Mouse (Mus musculus): Measurements from ENCODE around the gene Ly6g6f. TPM values are rescaled to one million over a fixed set of nuclear protein-coding genes. Genes with fewer than 3 reads are reported as not detected.

Ly6g6f gene
- polyA plus RNA-seq, 1 experiment from 2014 or later, result not detected

DNA sequence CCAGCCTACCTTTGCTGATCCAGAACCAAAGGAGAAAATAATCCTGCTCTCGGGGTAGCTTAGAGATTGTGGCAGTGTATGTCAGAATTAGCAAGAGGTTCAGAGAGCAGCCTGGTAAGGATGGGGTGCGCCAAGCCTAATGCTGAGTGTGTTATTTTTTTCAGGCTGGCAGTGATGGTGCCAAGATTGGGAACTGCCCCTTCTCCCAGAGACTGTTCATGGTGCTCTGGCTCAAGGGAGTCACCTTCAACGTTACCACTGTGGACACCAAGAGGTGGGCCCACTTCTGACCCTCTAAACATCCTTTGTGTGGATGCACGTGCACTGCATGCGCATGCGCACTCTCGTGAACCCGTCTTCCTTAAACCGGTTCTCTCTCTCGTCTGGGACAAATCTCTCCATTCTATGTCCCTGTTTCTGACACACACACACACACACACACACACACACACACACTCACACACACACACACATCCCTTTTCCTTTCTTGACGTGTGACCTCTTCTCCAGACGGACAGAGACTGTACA lies 33.1 kb downstream of the Ly6g6f start:
- no peaks in the 10 kb centered on the region for H3K36me3 ChIP-seq (ENCODE audit: control insufficient read depth, insufficient read depth, low read length)
- peak overlapping the region; percentile 82 for H3K27ac ChIP-seq (ENCODE audit: low read depth, low read length)
- H3K9ac ChIP-seq (replicated peaks; ENCODE audit: low read depth, low read length), result 0 out of 2 replicates have a peak overlapping the region, but pooled peaks have one; percentile 4
- H3K9me3 ChIP-seq (ENCODE audit: control insufficient read depth, low read length), result no peaks in the 10 kb centered on the region
- no peak for ATAC-seq (ENCODE audit: low read depth)
- peak overlapping the region; percentile 38 for H3K4me2 ChIP-seq (ENCODE audit: low read depth, low read length)
- H3K4me3 ChIP-seq (ENCODE audit: low read depth, low read length), result peak overlapping the region; percentile 31; the same call in 1 of the 2 replicates
- no peaks in the 10 kb centered on the region for H3K27me3 ChIP-seq (ENCODE audit: control insufficient read depth, insufficient read depth, low read length)
- peaks cover 5% of the 10 kb centered on the region; the same call in 1 of the 2 replicates for H3K4me1 ChIP-seq (ENCODE audit: control insufficient read depth, insufficient read depth, low read length)
- WGBS, result 78% methylated on average over 12 of the region's 12 CpGs

GRCm38 (mm10) chr17:35051156-35052086 lies 34.0 kb downstream of the Ly6g6f start:
- Histone ChIP-seq H3K4me3 (ENCODE audit: low read depth, low read length) (peak overlapping the region; percentile 31), H3K4me2 (ENCODE audit: low read depth, low read length) (peak overlapping the region; percentile 38), H3K27ac (ENCODE audit: low read depth, low read length) (peak overlapping the region; percentile 82), H3K9me3 (ENCODE audit: control insufficient read depth, low read length) (no peaks in the 10 kb centered on the region), H3K4me1 (ENCODE audit: control insufficient read depth, insufficient read depth, low read length) (peaks cover 5% of the 10 kb centered on the region; the same call in 1 of the 2 replicates), H3K9ac (replicated peaks; ENCODE audit: low read depth, low read length) (peak overlapping the region; percentile 54), H3K27me3 (ENCODE audit: control insufficient read depth, insufficient read depth, low read length) (no peaks in the 10 kb centered on the region), H3K36me3 (ENCODE audit: control insufficient read depth, insufficient read depth, low read length) (no peaks in the 10 kb centered on the region)
- WGBS, result 4% methylated on average over 19 of the region's 21 CpGs
- ATAC-seq (ENCODE audit: low read depth), result peak; percentile 57

GRCm38 (mm10) chr17:35050126-35050750 lies 35.2 kb downstream of the Ly6g6f start:
- peak overlapping the region; percentile 49 for H3K27ac ChIP-seq (ENCODE audit: low read depth, low read length)
- no peaks in the 10 kb centered on the region for H3K9me3 ChIP-seq (ENCODE audit: control insufficient read depth, low read length)
- peak overlapping the region; percentile 46 for H3K9ac ChIP-seq (replicated peaks; ENCODE audit: low read depth, low read length)
- H3K4me3 ChIP-seq (ENCODE audit: low read depth, low read length), result peak overlapping the region; percentile 35
- no peaks in the 10 kb centered on the region for H3K36me3 ChIP-seq (ENCODE audit: control insufficient read depth, insufficient read depth, low read length)
- no peaks in the 10 kb centered on the region for H3K27me3 ChIP-seq (ENCODE audit: control insufficient read depth, insufficient read depth, low read length)
- 0% methylated on average over 24 of the region's 27 CpGs for WGBS
- ATAC-seq (ENCODE audit: low read depth), result no peak
- peaks cover 5% of the 10 kb centered on the region; the same call in 1 of the 2 replicates for H3K4me1 ChIP-seq (ENCODE audit: control insufficient read depth, insufficient read depth, low read length)
- peak overlapping the region; percentile 38 for H3K4me2 ChIP-seq (ENCODE audit: low read depth, low read length)

- Histone ChIP-seq H3K4me3 (ENCODE audit: low read depth, low read length) (peak within 1 kb of the TSS; percentile 35), H3K4me1 (ENCODE audit: control insufficient read depth, insufficient read depth, low read length) (peaks cover 5% of the 10 kb centered on the region; the same call in 1 of the 2 replicates), H3K4me2 (ENCODE audit: low read depth, low read length) (peak within 1 kb of the TSS; percentile 38), H3K27ac (ENCODE audit: low read depth, low read length) (peak within 1 kb of the TSS; percentile 49), H3K27me3 (ENCODE audit: control insufficient read depth, insufficient read depth, low read length) (no peaks in the 10 kb centered on the region), H3K9ac (replicated peaks; ENCODE audit: low read depth, low read length) (peak within 1 kb of the TSS; percentile 46), H3K36me3 (ENCODE audit: control insufficient read depth, insufficient read depth, low read length) (no peaks in the 10 kb centered on the region), H3K9me3 (ENCODE audit: control insufficient read depth, low read length) (no peaks in the 10 kb centered on the region)
- whole genome bisulfite sequencing, result 4% methylated on average over 11 of the region's 11 CpGs
- no peak for ATAC-seq (ENCODE audit: low read depth)
Measured at GRCm38 (mm10) chr17:35049561-35050016, 35.8 kb downstream of the Ly6g6f start, which contains the start of gene Clic1. Clic1 (plus strand) TSS chr17:35049966.

- no peak overlapping the region for H3K4me3 ChIP-seq (ENCODE audit: low read depth, low read length)
- WGBS, result 86% methylated on average over 5 of the region's 5 CpGs
- no peaks in the 10 kb centered on the region for H3K27me3 ChIP-seq (ENCODE audit: control insufficient read depth, insufficient read depth, low read length)
- H3K9me3 ChIP-seq (ENCODE audit: control insufficient read depth, low read length), result no peaks in the 10 kb centered on the region
- H3K27ac ChIP-seq (ENCODE audit: low read depth, low read length), result no peak overlapping the region
- no peak overlapping the region for H3K4me2 ChIP-seq (ENCODE audit: low read depth, low read length)
- no peak for ATAC-seq (ENCODE audit: low read depth)
- peaks cover 5% of the 10 kb centered on the region; the same call in 1 of the 2 replicates for H3K4me1 ChIP-seq (ENCODE audit: control insufficient read depth, insufficient read depth, low read length)
- H3K36me3 ChIP-seq (ENCODE audit: control insufficient read depth, insufficient read depth, low read length), result no peaks in the 10 kb centered on the region
- H3K9ac ChIP-seq (replicated peaks; ENCODE audit: low read depth, low read length), result no peak overlapping the region
Measured at GRCm38 (mm10) chr17:35048932-35049440, 36.4 kb downstream of the Ly6g6f start.

- no peak for ATAC-seq (ENCODE audit: low read depth)
Measured at GRCm38 (mm10) chr17:35048149-35048931, 37.1 kb downstream of the Ly6g6f start.

GRCm38 (mm10) chr17:35047688-35048087 lies 37.7 kb downstream of the Ly6g6f start:
- WGBS, result 56% methylated on average over 1 of the region's 1 CpGs
- H3K9ac ChIP-seq (replicated peaks; ENCODE audit: low read depth, low read length), result no peak overlapping the region
- no peaks in the 10 kb centered on the region for H3K9me3 ChIP-seq (ENCODE audit: control insufficient read depth, low read length)
- peaks cover 5% of the 10 kb centered on the region; the same call in 1 of the 2 replicates for H3K4me1 ChIP-seq (ENCODE audit: control insufficient read depth, insufficient read depth, low read length)
- no peak overlapping the region for H3K4me2 ChIP-seq (ENCODE audit: low read depth, low read length)
- no peak overlapping the region for H3K4me3 ChIP-seq (ENCODE audit: low read depth, low read length)
- H3K27me3 ChIP-seq (ENCODE audit: control insufficient read depth, insufficient read depth, low read length), result no peaks in the 10 kb centered on the region
- no peaks in the 10 kb centered on the region for H3K36me3 ChIP-seq (ENCODE audit: control insufficient read depth, insufficient read depth, low read length)
- peak overlapping the region; percentile 12; the same call in 1 of the 2 replicates for H3K27ac ChIP-seq (ENCODE audit: low read depth, low read length)
- no peak for ATAC-seq (ENCODE audit: low read depth)

More at GRCm38 (mm10) chr17:35048149-35048931, 37.1 kb downstream of the Ly6g6f start:
- no peaks in the 10 kb centered on the region for H3K9me3 ChIP-seq (ENCODE audit: control insufficient read depth, low read length)
- 36% methylated on average over 11 of the region's 11 CpGs for WGBS
- peak overlapping the region; percentile 12; the same call in 1 of the 2 replicates for H3K27ac ChIP-seq (ENCODE audit: low read depth, low read length)
- peaks cover 5% of the 10 kb centered on the region; the same call in 1 of the 2 replicates for H3K4me1 ChIP-seq (ENCODE audit: control insufficient read depth, insufficient read depth, low read length)
- no peak overlapping the region for H3K4me2 ChIP-seq (ENCODE audit: low read depth, low read length)
- no peak overlapping the region for H3K9ac ChIP-seq (replicated peaks; ENCODE audit: low read depth, low read length)
- H3K27me3 ChIP-seq (ENCODE audit: control insufficient read depth, insufficient read depth, low read length), result no peaks in the 10 kb centered on the region
- H3K36me3 ChIP-seq (ENCODE audit: control insufficient read depth, insufficient read depth, low read length), result no peaks in the 10 kb centered on the region
- H3K4me3 ChIP-seq (ENCODE audit: low read depth, low read length), result no peak overlapping the region

All from neural tube, embryonic 14.5 days (tissue).